Mouse (Mus musculus): ENCODE data around the gene Cer1. TPM values are rescaled to one million over a fixed set of nuclear protein-coding genes. Genes with fewer than 3 reads are reported as not detected.

Cer1 gene
- polyA plus RNA-seq (2016; fragmentation: Nextera tagmentation; extraction: Ambion mirVana): 0.43 and 0.51 TPM in 2 replicates

- Histone ChIP-seq H3K4me3 (replicated peaks) (no peak within 1 kb of the TSS), H3K27ac (peak within 1 kb of the TSS; percentile 42; the same call in 1 of the 2 replicates), H3K27me3 (no peaks in the 10 kb centered on the region), H3K4me1 (replicated peaks) (peaks cover 23% of the 10 kb centered on the region), H3K4me2 (no peak within 1 kb of the TSS), H3K9me3 (no peaks in the 10 kb centered on the region), H3K9ac (replicated peaks) (no peak within 1 kb of the TSS), H3K36me3 (no peaks in the 10 kb centered on the region)
- no peak for ATAC-seq (ENCODE audit: insufficient number of reproducible peaks, insufficient read depth, low FRiP score, low TSS enrichment, low read depth)
- 60% methylated on average over 18 of the region's 19 CpGs for WGBS
These were observed at the start of gene Cer1 for GRCm38 (mm10) chr4:82884636-82885534. Cer1 (minus strand) TSS chr4:82885148.

- 7% methylated on average over 5 of the region's 5 CpGs for WGBS
- no peak overlapping the region for H3K4me2 ChIP-seq
These were observed 49.4 kb upstream of the Cer1 start for GRCm38 (mm10) chr4:82934308-82934707.

DNA sequence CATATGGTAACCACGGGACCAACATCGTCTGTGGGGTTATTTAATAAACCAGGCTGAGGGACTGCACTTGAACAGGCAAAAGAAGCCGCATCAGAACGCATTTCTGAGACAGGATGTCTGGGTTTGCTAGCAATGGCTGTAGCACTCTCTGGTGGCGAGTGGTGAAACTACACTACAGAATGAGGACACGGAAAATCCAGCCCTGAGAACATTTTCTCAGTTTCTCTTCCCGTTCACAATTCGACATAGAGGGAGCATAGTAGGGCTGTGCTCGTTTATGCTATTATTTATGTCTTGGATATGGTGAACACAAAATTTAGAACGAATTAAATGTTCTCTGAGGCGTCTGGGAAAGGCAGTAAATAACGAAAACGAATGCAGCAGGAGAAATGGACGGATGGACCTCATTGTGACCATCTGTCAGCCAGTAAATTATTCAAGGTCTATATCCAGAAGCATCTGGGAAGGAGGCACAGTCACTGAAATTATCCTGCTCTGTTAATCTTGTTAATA is 48.8 kb upstream of the Cer1 start:
- H3K27me3 ChIP-seq: no peaks in the 10 kb centered on the region
- no peaks in the 10 kb centered on the region for H3K36me3 ChIP-seq
- H3K4me1 ChIP-seq (replicated peaks): peaks cover 6% of the 10 kb centered on the region; the same call in 1 of the 2 replicates
- H3K4me3 ChIP-seq (replicated peaks): 0 out of 2 replicates have a peak overlapping the region, but pooled peaks have one; percentile 5
- no peak overlapping the region for H3K9ac ChIP-seq (replicated peaks)
- 15% methylated on average over 14 of the region's 14 CpGs for WGBS
- no peaks in the 10 kb centered on the region for H3K9me3 ChIP-seq
- no peak for ATAC-seq (ENCODE audit: insufficient number of reproducible peaks, insufficient read depth, low FRiP score, low TSS enrichment, low read depth)
- H3K4me2 ChIP-seq: peak overlapping the region; percentile 23
- no peak overlapping the region for H3K27ac ChIP-seq

More at GRCm38 (mm10) chr4:82934308-82934707, 49.4 kb upstream of the Cer1 start:
- Histone ChIP-seq H3K4me3 (replicated peaks) (no peak overlapping the region), H3K27me3 (no peaks in the 10 kb centered on the region), H3K4me1 (replicated peaks) (peaks cover 6% of the 10 kb centered on the region; the same call in 1 of the 2 replicates), H3K9ac (replicated peaks) (no peak overlapping the region), H3K9me3 (no peaks in the 10 kb centered on the region), H3K36me3 (0 out of 2 replicates have a peak, but pooled peaks cover 3% of the 10 kb centered on the region), H3K27ac (no peak overlapping the region)
- peak; percentile 76; the same call in 1 of the 2 replicates for ATAC-seq (ENCODE audit: insufficient number of reproducible peaks, insufficient read depth, low FRiP score, low TSS enrichment, low read depth)

DNA sequence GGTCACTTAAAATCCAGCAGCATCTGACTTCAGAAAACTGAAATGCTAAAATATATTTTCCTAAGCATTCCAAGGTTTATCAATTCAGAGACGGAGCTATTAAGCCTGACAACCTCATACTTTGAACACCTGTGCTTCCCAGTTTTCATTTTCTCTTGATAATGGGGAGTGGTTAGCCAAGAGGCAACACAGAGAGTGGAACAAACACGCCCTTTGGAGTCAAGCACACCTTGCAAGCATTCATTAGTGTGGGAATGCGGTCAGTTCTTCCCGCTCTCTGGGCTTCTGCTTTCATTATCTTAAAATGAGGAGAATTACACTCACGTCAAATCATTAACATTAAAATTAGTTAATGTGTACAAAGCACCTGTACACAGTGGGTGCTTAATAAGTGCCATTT is 45.1 kb upstream of the Cer1 start:
- no peak for ATAC-seq (ENCODE audit: insufficient number of reproducible peaks, insufficient read depth, low FRiP score, low TSS enrichment, low read depth)

DNA sequence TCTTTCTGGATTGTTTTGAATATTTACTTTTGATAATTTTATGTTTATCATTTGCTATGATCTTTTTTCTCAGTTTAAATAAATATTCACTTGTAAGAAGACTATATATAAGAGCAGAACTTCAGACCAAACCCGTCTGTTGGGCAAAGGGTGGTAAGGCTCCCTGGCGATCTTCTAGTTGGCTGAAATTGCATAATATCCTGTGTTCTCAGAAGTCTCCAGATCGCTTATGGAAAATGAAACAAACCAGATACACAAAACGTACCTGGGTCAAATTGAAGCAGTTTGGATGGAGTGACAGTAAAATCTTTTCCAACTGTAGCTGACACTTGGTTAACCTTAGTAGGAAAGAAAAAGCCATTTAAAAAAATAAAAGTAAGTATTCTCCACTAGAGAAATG is 37.0 kb upstream of the Cer1 start:
- no peak for ATAC-seq (ENCODE audit: insufficient number of reproducible peaks, insufficient read depth, low FRiP score, low TSS enrichment, low read depth)
- no peak overlapping the region for H3K4me3 ChIP-seq (replicated peaks)
- H3K9me3 ChIP-seq: no peaks in the 10 kb centered on the region
- H3K36me3 ChIP-seq: peaks cover 5% of the 10 kb centered on the region; the same call in 1 of the 2 replicates
- H3K9ac ChIP-seq (replicated peaks): no peak overlapping the region
- WGBS: 72% methylated on average over 4 of the region's 4 CpGs
- H3K4me1 ChIP-seq (replicated peaks): peaks cover 6% of the 10 kb centered on the region; the same call in 1 of the 2 replicates
- H3K4me2 ChIP-seq: no peak overlapping the region
- no peaks in the 10 kb centered on the region for H3K27me3 ChIP-seq
- no peak overlapping the region for H3K27ac ChIP-seq

More for the DNA sequence above, 45.1 kb upstream of the Cer1 start:
- no peak overlapping the region for H3K9ac ChIP-seq (replicated peaks)
- no peaks in the 10 kb centered on the region; the same call in 1 of the 2 replicates for H3K36me3 ChIP-seq
- H3K9me3 ChIP-seq: no peaks in the 10 kb centered on the region
- no peak overlapping the region for H3K4me3 ChIP-seq (replicated peaks)
- H3K27me3 ChIP-seq: no peaks in the 10 kb centered on the region
- 72% methylated on average over 5 of the region's 5 CpGs for WGBS
- no peak overlapping the region for H3K4me2 ChIP-seq
- H3K27ac ChIP-seq: no peak overlapping the region
- peaks cover 6% of the 10 kb centered on the region; the same call in 1 of the 2 replicates for H3K4me1 ChIP-seq (replicated peaks)

DNA sequence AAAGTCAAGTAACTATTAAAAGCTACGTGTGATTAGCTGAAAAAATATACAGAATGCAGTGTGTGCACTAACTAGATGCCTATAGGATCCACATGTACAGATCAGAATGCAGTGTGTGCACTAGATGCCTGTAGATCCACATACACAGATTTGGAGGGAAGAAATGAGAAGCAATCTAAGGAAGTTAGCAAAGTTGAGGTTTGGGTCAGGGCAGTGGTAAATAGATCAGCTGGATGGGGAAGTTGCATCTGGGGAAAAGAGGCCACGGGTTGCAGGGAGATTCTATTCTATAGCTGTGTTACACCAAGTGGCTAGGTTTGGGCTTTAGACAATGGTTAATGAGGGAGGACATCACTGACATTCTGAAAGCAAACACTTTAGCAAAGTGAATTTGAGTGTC is 33.7 kb upstream of the Cer1 start:
- Histone ChIP-seq H3K27me3 (no peaks in the 10 kb centered on the region), H3K9ac (replicated peaks) (no peak overlapping the region), H3K9me3 (no peaks in the 10 kb centered on the region), H3K36me3 (peaks cover 2% of the 10 kb centered on the region; the same call in 1 of the 2 replicates), H3K4me3 (replicated peaks) (no peak overlapping the region), H3K27ac (no peak overlapping the region), H3K4me1 (replicated peaks) (peaks cover 16% of the 10 kb centered on the region), H3K4me2 (no peak overlapping the region)
- no peak for ATAC-seq (ENCODE audit: insufficient number of reproducible peaks, insufficient read depth, low FRiP score, low TSS enrichment, low read depth)
- 79% methylated on average over 2 of the region's 2 CpGs for WGBS

DNA sequence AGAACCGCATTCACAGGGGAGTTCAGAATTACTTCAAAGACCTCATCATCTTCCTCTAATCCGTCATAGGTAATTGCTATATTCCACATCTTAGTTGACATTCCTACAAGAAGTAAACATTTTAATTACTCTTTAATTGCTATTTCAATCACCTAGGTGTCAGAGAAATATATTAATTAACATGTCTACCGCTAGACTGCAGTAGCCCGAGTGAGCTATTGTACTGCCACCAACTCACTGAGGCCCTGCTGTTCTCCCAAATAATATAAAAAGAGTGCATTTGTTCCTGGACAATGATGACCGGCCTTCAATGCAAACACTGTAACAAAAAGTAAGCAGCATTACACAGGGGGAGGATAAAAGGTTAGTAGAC is 31.7 kb upstream of the Cer1 start:
- WGBS: 46% methylated on average over 5 of the region's 5 CpGs
- H3K9me3 ChIP-seq: no peaks in the 10 kb centered on the region
- H3K27ac ChIP-seq: no peak overlapping the region
- no peak overlapping the region for H3K9ac ChIP-seq (replicated peaks)
- no peak overlapping the region for H3K4me3 ChIP-seq (replicated peaks)
- peaks cover 2% of the 10 kb centered on the region; the same call in 1 of the 2 replicates for H3K36me3 ChIP-seq
- no peaks in the 10 kb centered on the region for H3K27me3 ChIP-seq
- no peak for ATAC-seq (ENCODE audit: insufficient number of reproducible peaks, insufficient read depth, low FRiP score, low TSS enrichment, low read depth)
- H3K4me1 ChIP-seq (replicated peaks): peaks cover 16% of the 10 kb centered on the region
- no peak overlapping the region for H3K4me2 ChIP-seq

DNA sequence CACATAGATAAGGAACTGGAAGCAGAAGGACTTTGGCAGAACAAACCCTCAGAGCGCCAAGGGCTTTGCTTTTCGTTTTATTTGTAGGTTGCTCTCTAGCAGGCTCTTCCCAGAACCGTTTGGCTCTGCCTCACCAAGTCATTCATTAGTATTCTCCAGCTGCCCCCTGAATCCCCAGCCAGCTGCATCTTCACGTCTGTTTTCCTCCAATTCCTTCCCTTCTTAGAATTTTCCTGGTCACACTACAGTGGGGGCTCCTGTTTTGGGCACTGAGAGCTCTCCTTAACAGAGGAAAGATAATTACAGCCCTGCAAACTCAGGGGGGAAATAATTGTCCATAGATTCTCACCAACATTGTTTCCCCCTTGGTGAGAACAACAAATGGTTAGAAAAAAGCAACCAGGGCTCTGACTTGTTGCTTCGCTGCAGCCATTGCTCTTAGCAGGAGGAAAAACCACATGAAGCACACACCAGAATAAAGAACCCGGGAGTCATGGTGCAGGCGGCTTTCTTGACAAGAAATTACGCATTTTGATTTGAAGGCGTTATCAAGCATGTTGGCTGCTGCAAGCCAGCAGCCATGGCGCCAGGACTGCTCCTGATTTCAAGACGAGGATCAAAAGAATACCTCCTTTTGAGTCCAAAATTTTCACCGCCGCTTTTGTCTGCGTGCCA is 31.2 kb upstream of the Cer1 start:
- Histone ChIP-seq H3K9me3 (no peaks in the 10 kb centered on the region), H3K27ac (no peak overlapping the region), H3K36me3 (peaks cover 2% of the 10 kb centered on the region; the same call in 1 of the 2 replicates), H3K4me2 (no peak overlapping the region), H3K4me3 (replicated peaks) (no peak overlapping the region), H3K27me3 (no peaks in the 10 kb centered on the region), H3K4me1 (replicated peaks) (peaks cover 16% of the 10 kb centered on the region), H3K9ac (replicated peaks) (no peak overlapping the region)
- ATAC-seq (ENCODE audit: insufficient number of reproducible peaks, insufficient read depth, low FRiP score, low TSS enrichment, low read depth): no peak
- 42% methylated on average over 14 of the region's 14 CpGs for WGBS

DNA sequence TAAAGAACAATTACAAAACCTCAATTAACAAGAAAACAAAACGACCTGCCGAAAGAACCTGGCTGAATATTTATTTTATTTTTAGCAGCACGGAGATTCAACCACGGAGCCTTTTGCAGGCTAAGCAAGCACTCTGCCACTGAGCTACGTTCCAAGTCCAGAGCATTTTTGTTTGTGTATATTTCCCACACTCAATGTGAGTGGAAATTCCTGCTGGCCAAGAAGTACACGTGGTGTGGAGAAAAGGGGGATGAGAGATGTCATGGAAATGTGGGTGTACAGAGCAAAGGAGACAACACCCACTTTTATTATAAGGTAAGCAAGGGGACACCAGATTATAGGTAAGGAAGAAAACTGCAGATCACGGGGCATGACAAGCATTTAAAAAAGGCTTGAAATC is 30.6 kb upstream of the Cer1 start:
- Histone ChIP-seq H3K4me2 (no peak overlapping the region), H3K27me3 (no peaks in the 10 kb centered on the region), H3K9me3 (no peaks in the 10 kb centered on the region), H3K4me3 (replicated peaks) (no peak overlapping the region), H3K4me1 (replicated peaks) (peaks cover 16% of the 10 kb centered on the region), H3K9ac (replicated peaks) (no peak overlapping the region), H3K27ac (no peak overlapping the region), H3K36me3 (peaks cover 2% of the 10 kb centered on the region; the same call in 1 of the 2 replicates)
- 66% methylated on average over 7 of the region's 7 CpGs for WGBS
- no peak for ATAC-seq (ENCODE audit: insufficient number of reproducible peaks, insufficient read depth, low FRiP score, low TSS enrichment, low read depth)

- no peak overlapping the region for H3K27ac ChIP-seq
- no peak for ATAC-seq (ENCODE audit: insufficient number of reproducible peaks, insufficient read depth, low FRiP score, low TSS enrichment, low read depth)
These were observed 29.7 kb upstream of the Cer1 start for GRCm38 (mm10) chr4:82914601-82915143.

GRCm38 (mm10) chr4:82895227-82895626 is 10.3 kb upstream of the Cer1 start:
- ATAC-seq (ENCODE audit: insufficient number of reproducible peaks, insufficient read depth, low FRiP score, low TSS enrichment, low read depth): no peak
- no peak overlapping the region for H3K4me3 ChIP-seq (replicated peaks)
- H3K27me3 ChIP-seq: no peaks in the 10 kb centered on the region
- H3K4me2 ChIP-seq: no peak overlapping the region
- H3K36me3 ChIP-seq: no peaks in the 10 kb centered on the region
- no peaks in the 10 kb centered on the region for H3K9me3 ChIP-seq
- H3K9ac ChIP-seq (replicated peaks): no peak overlapping the region
- H3K27ac ChIP-seq: no peak overlapping the region
- 52% methylated on average over 10 of the region's 10 CpGs for WGBS
- H3K4me1 ChIP-seq (replicated peaks): peaks cover 31% of the 10 kb centered on the region

More at GRCm38 (mm10) chr4:82914601-82915143, 29.7 kb upstream of the Cer1 start:
- Histone ChIP-seq H3K36me3 (peaks cover 2% of the 10 kb centered on the region; the same call in 1 of the 2 replicates), H3K9ac (replicated peaks) (no peak overlapping the region), H3K4me2 (no peak overlapping the region), H3K9me3 (no peaks in the 10 kb centered on the region), H3K4me1 (replicated peaks) (peaks cover 10% of the 10 kb centered on the region), H3K27me3 (no peaks in the 10 kb centered on the region), H3K4me3 (replicated peaks) (no peak overlapping the region)
- WGBS: 77% methylated on average over 11 of the region's 11 CpGs

Data from limb, embryonic 12.5 days (tissue).